Mouse (Mus musculus) small intestine, adult 2 months (tissue): ENCODE results near the gene 1810049J17Rik. TPM values are rescaled to one million over a fixed set of nuclear protein-coding genes. Genes with fewer than 3 reads are reported as not detected.

ENCODE experiments used
- H3K27ac ChIP-seq: fragments of 200-500 bp; 2 replicates; pipeline ENCODE4 v1.5.1; 2012; ENCODE audit warnings: low read depth, low read length, control low read depth, inconsistent platforms; ENCODE audit not compliant: insufficient read depth
- H3K27me3 ChIP-seq: fragments of 200-500 bp; 2 replicates; pipeline ENCODE4 v1.6.1; 2012; ENCODE audit warnings: mild to moderate bottlenecking, moderate library complexity, low read length, inconsistent platforms; ENCODE audit not compliant: control insufficient read depth, insufficient read depth
- H3K36me3 ChIP-seq: fragments of 200-500 bp; 2 replicates; pipeline ENCODE4 v1.6.1; 2012; ENCODE audit warnings: mild to moderate bottlenecking, low read length, control low read depth, inconsistent platforms; ENCODE audit not compliant: control insufficient read depth, insufficient read depth
- H3K4me1 ChIP-seq: fragments of 200-500 bp; 2 replicates; pipeline ENCODE4 v1.6.1; 2012; ENCODE audit warnings: low read length, inconsistent platforms, mixed read lengths; ENCODE audit not compliant: control insufficient read depth, insufficient read depth, insufficient read length
- H3K4me3 ChIP-seq: fragments of 200-500 bp; 2 replicates; pipeline ENCODE4 v1.5.1; 2012; ENCODE audit warnings: low read depth, mild to moderate bottlenecking, control low read depth, inconsistent platforms, low read length, moderate library complexity
- CTCF ChIP-seq: fragments of 200-500 bp; IDR thresholded peaks from 2 replicates; pipeline ENCODE4 v1.5.1; 2012; ENCODE audit warnings: low read depth, mild to moderate bottlenecking, control low read depth, inconsistent platforms, low read length, moderate library complexity, mixed read lengths; ENCODE audit not compliant: insufficient replicate concordance, insufficient read length; ENCODE audit errors: extremely low read depth
- POLR2A ChIP-seq: fragments of 200-500 bp; IDR thresholded peaks from 2 replicates; pipeline ENCODE4 v1.6.1; 2012; ENCODE audit warnings: low read depth, mild to moderate bottlenecking, control low read depth, inconsistent platforms, low read length, moderate library complexity
- WGBS: fragments of 180-500 bp; shearing (Covaris S2); methylation state at CpG from one replicate; pipeline ENCODE4 v1.1.7; 2018; 5-methylcytosine and 5-hydroxymethylcytosine counted together
- polyA plus RNA-seq: library from polyadenylated mRNA; depleted of rRNA; stranded (reverse); fragments of >200 nt; gene quantifications from 2 replicates; pipeline ENCODE4 v1.2.3, GENCODE M21; 2012

1810049J17Rik gene
- polyA plus RNA-seq, 1 experiment = not detected

DNA sequence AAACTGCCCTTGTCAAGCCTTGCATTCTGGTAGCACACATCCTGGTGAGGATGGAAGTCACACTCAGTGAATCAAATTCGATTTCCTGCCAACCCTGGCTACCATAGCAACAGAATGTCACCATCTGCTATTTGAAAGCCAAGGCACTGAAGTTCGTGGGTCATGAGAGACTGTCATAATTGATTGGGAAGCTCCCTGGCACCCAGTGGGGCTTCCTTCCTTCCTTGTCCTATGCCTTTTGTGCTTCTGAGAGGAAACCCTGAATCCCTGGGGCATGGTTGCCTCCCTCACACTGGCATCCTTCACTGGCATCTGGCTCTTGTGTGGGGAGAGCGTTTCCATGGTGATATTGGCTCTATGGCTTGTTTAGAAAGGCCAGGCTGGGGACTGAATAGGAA, 44.4 kb upstream of the 1810049J17Rik start:
- TF ChIP-seq CTCF (no peak), POLR2A (no peak)
- WGBS = 32% methylated on average over 3 of the region's 3 CpGs
- H3K4me3 ChIP-seq = no peak overlapping the region; the same call in 1 of the 2 replicates
- no peaks in the 10 kb centered on the region for H3K27me3 ChIP-seq
- peaks cover 21% of the 10 kb centered on the region for H3K4me1 ChIP-seq
- H3K36me3 ChIP-seq = peaks cover 2% of the 10 kb centered on the region
- peak overlapping the region; percentile 79 for H3K27ac ChIP-seq

DNA sequence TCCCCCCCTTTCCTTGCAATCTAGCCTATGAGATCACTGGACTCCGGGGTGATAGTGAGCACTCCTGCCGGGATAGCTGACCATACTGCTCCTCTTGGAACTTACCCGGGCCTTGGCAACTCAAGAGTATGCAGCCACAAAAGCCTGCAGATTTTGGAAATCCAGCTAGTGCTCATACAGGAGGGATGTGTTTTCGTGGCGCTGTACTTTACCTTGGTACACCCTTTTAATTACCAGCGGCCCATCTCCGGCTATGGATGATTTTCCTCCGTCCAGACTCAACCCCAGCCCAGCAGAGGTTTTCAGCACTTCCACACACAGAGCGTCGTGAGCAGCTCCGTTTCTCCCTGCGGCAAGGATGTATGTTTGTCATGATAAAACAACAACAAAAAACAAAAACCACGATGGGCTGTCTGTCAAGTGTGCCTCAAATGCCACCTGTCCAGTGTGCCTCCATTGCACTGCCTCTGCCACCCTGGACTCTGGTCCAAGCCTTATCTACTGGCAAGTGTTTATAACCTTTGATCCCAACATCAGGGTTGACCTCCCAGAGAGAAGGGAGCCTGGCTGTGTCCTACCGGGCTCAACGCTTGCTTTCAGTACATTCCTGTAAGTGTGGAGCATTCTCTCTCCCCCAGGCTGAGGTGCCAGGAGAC, 43.8 kb upstream of the 1810049J17Rik start:
- Histone ChIP-seq H3K27ac (peak overlapping the region; percentile 79), H3K36me3 (peaks cover 7% of the 10 kb centered on the region), H3K27me3 (no peaks in the 10 kb centered on the region), H3K4me3 (peak overlapping the region; percentile 32; the same call in 1 of the 2 replicates), H3K4me1 (peaks cover 21% of the 10 kb centered on the region)
- 62% methylated on average over 15 of the region's 15 CpGs for WGBS
- TF ChIP-seq CTCF = no peak
- no peak for TF ChIP-seq POLR2A

DNA sequence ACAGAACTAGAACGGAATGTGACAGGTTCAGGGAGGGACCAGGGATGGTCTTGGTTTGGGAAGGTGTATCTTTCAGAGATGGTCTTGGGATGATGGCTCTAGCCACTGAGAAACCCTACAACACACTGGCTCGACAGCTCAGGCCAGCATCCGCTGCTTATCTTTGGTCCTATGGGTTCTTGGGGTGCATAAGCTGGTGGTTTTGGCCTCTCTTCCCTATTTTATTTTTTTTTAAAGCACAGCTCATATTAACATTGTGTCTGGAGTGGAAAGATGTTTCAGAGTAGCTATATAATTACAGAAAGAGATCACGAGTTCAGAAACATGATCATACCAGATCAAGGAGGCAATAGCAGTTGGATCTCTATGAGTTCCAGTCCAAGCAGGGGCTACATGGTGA, 42.4 kb upstream of the 1810049J17Rik start:
- WGBS = 85% methylated on average over 4 of the region's 4 CpGs
- Histone ChIP-seq H3K4me1 (peaks cover 21% of the 10 kb centered on the region), H3K27me3 (no peaks in the 10 kb centered on the region), H3K4me3 (no peak overlapping the region), H3K27ac (no peak overlapping the region), H3K36me3 (peaks cover 11% of the 10 kb centered on the region)
- TF ChIP-seq CTCF = no peak
- no peak for TF ChIP-seq POLR2A

DNA sequence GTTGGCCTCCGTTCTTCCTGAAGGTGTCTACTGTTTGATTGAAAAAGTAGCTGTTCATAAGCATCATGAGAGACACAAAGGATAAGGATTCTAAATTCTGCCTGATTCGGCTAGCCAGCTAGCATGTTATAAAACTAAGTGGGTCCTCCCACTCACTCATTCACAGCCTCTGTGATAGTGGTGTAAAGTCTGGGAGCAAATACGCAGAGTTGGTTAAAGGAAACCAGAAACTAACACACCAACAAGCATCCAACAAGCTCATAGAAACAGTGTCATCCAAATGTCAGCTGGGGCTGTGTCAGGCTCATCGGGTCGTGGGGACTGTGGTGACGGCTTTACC, 41.0 kb upstream of the 1810049J17Rik start:
- peaks cover 20% of the 10 kb centered on the region for H3K4me1 ChIP-seq

DNA sequence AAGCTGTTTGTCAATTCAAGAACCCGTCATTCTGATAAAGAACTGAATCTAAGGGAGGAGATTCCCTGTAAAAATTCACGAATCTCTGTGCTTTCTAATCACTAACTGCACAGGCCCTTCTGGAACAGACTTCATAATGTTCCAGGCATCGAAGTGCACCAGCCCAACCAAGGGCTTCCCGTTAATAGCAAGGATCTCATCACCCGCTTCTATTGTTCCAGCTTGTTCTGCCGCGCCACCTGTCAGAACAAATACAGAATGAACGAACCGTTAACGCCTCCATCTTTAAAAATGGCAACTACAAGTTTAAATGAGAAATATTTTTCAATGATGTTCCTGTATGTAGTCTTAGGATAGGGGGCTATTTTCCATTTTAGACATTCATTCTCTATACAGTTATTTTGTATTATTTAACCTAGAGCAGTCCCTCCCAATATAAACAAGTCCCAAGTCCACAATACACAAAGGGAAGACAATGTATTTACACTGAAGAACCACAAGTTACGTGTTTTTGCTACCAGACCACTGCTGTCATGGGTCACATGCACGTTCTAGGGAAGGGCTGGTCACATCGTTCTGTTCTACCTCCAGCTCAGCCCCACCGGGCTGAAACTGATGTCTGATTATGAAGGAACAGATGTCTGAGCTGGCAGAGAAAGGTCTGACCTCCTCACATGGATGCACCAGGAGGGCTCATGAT, 40.5 kb upstream of the 1810049J17Rik start:
- Histone ChIP-seq H3K36me3 (peaks cover 11% of the 10 kb centered on the region), H3K4me3 (no peak overlapping the region), H3K27me3 (no peaks in the 10 kb centered on the region), H3K27ac (no peak overlapping the region), H3K4me1 (peaks cover 21% of the 10 kb centered on the region)
- WGBS = 85% methylated on average over 14 of the region's 14 CpGs
- TF ChIP-seq POLR2A (no peak), CTCF (no peak)

More for the DNA sequence above, 41.0 kb upstream of the 1810049J17Rik start:
- Histone ChIP-seq H3K36me3 (peaks cover 11% of the 10 kb centered on the region), H3K27me3 (no peaks in the 10 kb centered on the region), H3K27ac (no peak overlapping the region), H3K4me3 (no peak overlapping the region)
- 89% methylated on average over 6 of the region's 6 CpGs for WGBS
- no peak for TF ChIP-seq CTCF
- no peak for TF ChIP-seq POLR2A

DNA sequence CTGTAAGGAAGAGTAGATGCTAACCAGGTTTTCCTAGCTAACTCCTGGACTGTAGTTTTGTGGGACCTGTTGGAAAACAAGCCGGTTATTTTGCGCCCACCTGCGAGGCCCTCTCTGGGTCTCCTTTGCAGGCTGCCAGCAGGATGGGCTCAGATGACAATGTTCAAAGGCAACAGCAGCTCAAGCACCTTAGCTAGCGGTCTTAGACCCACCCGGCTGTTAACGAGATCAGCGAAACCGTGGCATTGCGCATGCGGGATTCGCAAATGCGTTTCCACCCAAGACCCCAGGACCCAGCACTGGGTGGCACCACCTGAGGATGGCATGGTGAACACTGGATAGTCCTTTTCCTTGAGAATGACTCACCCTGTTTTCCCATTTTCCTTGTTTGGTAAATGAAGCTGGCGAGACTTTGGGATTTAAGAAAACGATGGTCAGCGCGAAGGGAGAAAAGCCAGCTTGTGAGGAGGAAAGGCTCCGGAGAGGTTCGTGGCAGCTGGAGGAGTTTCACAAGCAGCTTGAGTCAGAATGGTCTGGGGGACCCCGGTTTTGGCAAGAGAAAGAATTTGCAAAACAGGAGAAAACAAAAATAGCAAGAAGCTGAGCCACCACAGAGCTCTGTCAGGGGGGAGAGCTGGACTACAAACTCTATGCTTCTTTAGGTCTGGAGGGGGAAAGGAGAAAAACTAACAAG, 39.0 kb upstream of the 1810049J17Rik start:
- 85% methylated on average over 19 of the region's 19 CpGs for WGBS
- Histone ChIP-seq H3K27ac (no peak overlapping the region), H3K4me3 (no peak overlapping the region), H3K36me3 (peaks cover 14% of the 10 kb centered on the region), H3K4me1 (peaks cover 12% of the 10 kb centered on the region; the same call in 1 of the 2 replicates), H3K27me3 (no peaks in the 10 kb centered on the region)
- no peak for TF ChIP-seq POLR2A
- TF ChIP-seq CTCF = no peak

DNA sequence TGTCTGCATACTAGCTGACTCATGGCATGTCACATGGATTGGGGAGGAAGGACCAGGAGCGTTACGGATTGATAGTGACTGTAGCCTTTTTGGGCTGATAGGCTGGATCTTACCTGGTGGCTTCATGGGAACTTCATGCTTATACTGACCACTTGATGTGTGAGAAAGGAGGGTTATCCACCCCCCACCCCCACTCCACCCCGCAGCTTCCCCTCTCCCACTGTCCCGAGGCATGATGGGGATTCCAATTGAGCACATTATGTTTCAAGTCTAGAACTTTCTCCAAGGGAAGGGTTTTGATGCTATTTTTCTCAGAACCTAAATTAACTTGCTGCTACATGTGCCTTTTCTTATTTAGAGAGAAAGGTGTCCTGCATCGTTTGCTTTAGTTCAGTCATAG, 36.7 kb upstream of the 1810049J17Rik start:
- no peak overlapping the region for H3K27ac ChIP-seq
- H3K4me1 ChIP-seq = peaks cover 8% of the 10 kb centered on the region; the same call in 1 of the 2 replicates
- H3K27me3 ChIP-seq = no peaks in the 10 kb centered on the region
- TF ChIP-seq POLR2A (no peak), CTCF (no peak)
- no peak overlapping the region for H3K4me3 ChIP-seq
- peaks cover 27% of the 10 kb centered on the region for H3K36me3 ChIP-seq
- WGBS = 95% methylated on average over 5 of the region's 5 CpGs
